Mouse (Mus musculus) midbrain, embryonic 14.5 days (tissue): ENCODE results near the gene Stub1. TPM values are rescaled to one million over a fixed set of nuclear protein-coding genes. Genes with fewer than 3 reads are reported as not detected.

Experiments used
- ATAC-seq: fragments of 200-750 bp; cut with Nextera tagmentation; 2 replicates; pipeline ENCODE4 v1.8.0; 2017; ENCODE audit warnings: moderate number of reproducible peaks, moderate library complexity; ENCODE audit not compliant: low FRiP score, low TSS enrichment
- DNase-seq: peaks from one replicate; pipeline ENCODE4 v3.0.0-alpha.2; 2015
- H3K27ac ChIP-seq: fragments of 300-500 bp; sonication (generic); replicated peaks from 2 replicates; pipeline ENCODE4 v1.5.1; 2014; ENCODE audit warnings: mild to moderate bottlenecking, low read depth, low read length, moderate library complexity
- H3K27me3 ChIP-seq: fragments of 300-500 bp; sonication (generic); 2 replicates; pipeline ENCODE4 v1.6.1; 2014; ENCODE audit warnings: low read length, control low read depth, mixed read lengths; ENCODE audit not compliant: control insufficient read depth, insufficient read depth
- H3K36me3 ChIP-seq: fragments of 300-500 bp; sonication (generic); 2 replicates; pipeline ENCODE4 v1.6.1; 2014; ENCODE audit warnings: low read length, control low read depth; ENCODE audit not compliant: control insufficient read depth, insufficient read depth
- H3K4me1 ChIP-seq: fragments of 300-500 bp; sonication (generic); 2 replicates; pipeline ENCODE4 v1.6.1; 2014; ENCODE audit warnings: mild to moderate bottlenecking, antibody characterized with exemption, low read length, control low read depth; ENCODE audit not compliant: control insufficient read depth, insufficient read depth
- H3K4me2 ChIP-seq: fragments of 300-500 bp; sonication (generic); 2 replicates; pipeline ENCODE4 v1.6.1; 2014; ENCODE audit warnings: mild to moderate bottlenecking, low read length, moderate library complexity
- H3K4me3 ChIP-seq: fragments of 300-500 bp; sonication (generic); replicated peaks from 2 replicates; pipeline ENCODE4 v1.5.1; 2014; ENCODE audit warnings: low read depth, low read length
- H3K9ac ChIP-seq: fragments of 300-500 bp; sonication (generic); replicated peaks from 2 replicates; pipeline ENCODE4 v1.6.1; 2014; ENCODE audit warnings: mild to moderate bottlenecking, low read length, moderate library complexity
- H3K9me3 ChIP-seq: fragments of 300-500 bp; sonication (generic); 2 replicates; pipeline ENCODE4 v1.6.1; 2016; ENCODE audit warnings: low read length, control low read depth, mixed read lengths; ENCODE audit not compliant: control insufficient read depth
- WGBS: fragments of 180-500 bp; shearing (Covaris S2); extraction: QIAGEN DNeasy Blood & Tissue Kit; methylation state at CpG from one replicate; pipeline ENCODE4 v1.1.7; 2014; 5-methylcytosine and 5-hydroxymethylcytosine counted together
- polyA plus RNA-seq: library from polyadenylated mRNA; unstranded; fragments of >200 nt; fragmentation: Nextera tagmentation; extraction: Ambion mirVana; gene quantifications from 2 replicates; pipeline ENCODE4 v1.2.1, GENCODE M21; 2014

Gene Stub1
- polyA plus RNA-seq, 1 experiment from 2014 or later, result 310 TPM

- peaks cover 41% of the 10 kb centered on the region for H3K4me1 ChIP-seq
- WGBS, result 89% methylated on average over 4 of the region's 4 CpGs
- H3K4me2 ChIP-seq, result peak overlapping the region; percentile 95
- H3K9ac ChIP-seq, result no peak overlapping the region; the same call in 1 of the 2 replicates
- H3K4me3 ChIP-seq, result peak overlapping the region; percentile 70; the same call in 1 of the 2 replicates
- peaks cover 48% of the 10 kb centered on the region for H3K36me3 ChIP-seq
- ATAC-seq (no peak), DNase-seq (no peak)
- no peak overlapping the region for H3K27ac ChIP-seq
- H3K9me3 ChIP-seq, result no peaks in the 10 kb centered on the region
- H3K27me3 ChIP-seq, result no peaks in the 10 kb centered on the region
Observed at GRCm38 (mm10) chr17:25830200-25830753, 2.9 kb downstream of the Stub1 start.

- peaks cover 47% of the 10 kb centered on the region for H3K36me3 ChIP-seq
- peak overlapping the region; percentile 91 for H3K27ac ChIP-seq
- peaks cover 39% of the 10 kb centered on the region for H3K4me1 ChIP-seq
- ATAC-seq, result no peak
- H3K4me3 ChIP-seq, result peak overlapping the region; percentile 70
- H3K4me2 ChIP-seq, result peak overlapping the region; percentile 95
- WGBS, result 38% methylated on average over 8 of the region's 8 CpGs
- no peaks in the 10 kb centered on the region for H3K9me3 ChIP-seq
- DNase-seq, result no peak
- H3K27me3 ChIP-seq, result no peaks in the 10 kb centered on the region
- peak overlapping the region; percentile 78 for H3K9ac ChIP-seq
Observed at GRCm38 (mm10) chr17:25829558-25830017, 3.6 kb downstream of the Stub1 start.

GRCm38 (mm10) chr17:25828712-25829557, 4.3 kb downstream of the Stub1 start, which contains the start of gene Jmjd8:
Gene Jmjd8 (plus strand): TSS chr17:25828867.
- H3K4me2 ChIP-seq, result peak within 1 kb of the TSS; percentile 95
- H3K4me1 ChIP-seq, result peaks cover 39% of the 10 kb centered on the region
- 1% methylated on average over 32 of the region's 32 CpGs for WGBS
- peak; percentile 59 for ATAC-seq
- H3K9ac ChIP-seq, result peak within 1 kb of the TSS; percentile 78
- H3K27me3 ChIP-seq, result no peaks in the 10 kb centered on the region
- peak within 1 kb of the TSS; percentile 70 for H3K4me3 ChIP-seq
- DNase-seq, result peak; percentile 92
- peaks cover 45% of the 10 kb centered on the region for H3K36me3 ChIP-seq
- H3K9me3 ChIP-seq, result no peaks in the 10 kb centered on the region
- peak within 1 kb of the TSS; percentile 91 for H3K27ac ChIP-seq

GRCm38 (mm10) chr17:25828223-25828594, 5.0 kb downstream of the Stub1 start:
- peaks cover 45% of the 10 kb centered on the region for H3K36me3 ChIP-seq
- DNase-seq (no peak), ATAC-seq (no peak)
- peak overlapping the region; percentile 70 for H3K4me3 ChIP-seq
- H3K4me2 ChIP-seq, result peak overlapping the region; percentile 95
- 0 out of 2 replicates have a peak overlapping the region, but pooled peaks have one; percentile 78 for H3K9ac ChIP-seq
- H3K27ac ChIP-seq, result peak overlapping the region; percentile 91; the same call in 1 of the 2 replicates
- H3K4me1 ChIP-seq, result peaks cover 39% of the 10 kb centered on the region
- no peaks in the 10 kb centered on the region for H3K9me3 ChIP-seq
- no peaks in the 10 kb centered on the region for H3K27me3 ChIP-seq
- WGBS, result 89% methylated on average over 8 of the region's 8 CpGs

- Histone ChIP-seq H3K27me3 (no peaks in the 10 kb centered on the region), H3K36me3 (peaks cover 45% of the 10 kb centered on the region), H3K9me3 (no peaks in the 10 kb centered on the region), H3K9ac (no peak overlapping the region), H3K4me3 (peak overlapping the region; percentile 70; the same call in 1 of the 2 replicates), H3K4me2 (peak overlapping the region; percentile 95), H3K4me1 (peaks cover 42% of the 10 kb centered on the region), H3K27ac (no peak overlapping the region)
- DNase-seq (no peak), ATAC-seq (no peak)
- WGBS, result 91% methylated on average over 22 of the region's 22 CpGs
Observed at GRCm38 (mm10) chr17:25827546-25828222, 5.5 kb downstream of the Stub1 start.

GRCm38 (mm10) chr17:25827011-25827410, 6.2 kb downstream of the Stub1 start:
- H3K9ac ChIP-seq, result no peak overlapping the region
- 96% methylated on average over 13 of the region's 13 CpGs for WGBS

GRCm38 (mm10) chr17:25825984-25826570, 7.1 kb downstream of the Stub1 start:
- no peaks in the 10 kb centered on the region for H3K9me3 ChIP-seq
- H3K27ac ChIP-seq, result no peak overlapping the region
- peaks cover 38% of the 10 kb centered on the region for H3K36me3 ChIP-seq
- DNase-seq, result no peak
- ATAC-seq, result no peak
- H3K9ac ChIP-seq, result no peak overlapping the region
- H3K4me3 ChIP-seq, result no peak overlapping the region
- 96% methylated on average over 27 of the region's 27 CpGs for WGBS
- H3K4me2 ChIP-seq, result no peak overlapping the region
- peaks cover 29% of the 10 kb centered on the region for H3K4me1 ChIP-seq
- no peaks in the 10 kb centered on the region for H3K27me3 ChIP-seq

More at GRCm38 (mm10) chr17:25827011-25827410, 6.2 kb downstream of the Stub1 start:
- DNase-seq, result no peak
- Histone ChIP-seq H3K4me2 (no peak overlapping the region), H3K36me3 (peaks cover 45% of the 10 kb centered on the region), H3K9me3 (no peaks in the 10 kb centered on the region), H3K27ac (no peak overlapping the region), H3K4me3 (no peak overlapping the region), H3K27me3 (no peaks in the 10 kb centered on the region), H3K4me1 (peaks cover 39% of the 10 kb centered on the region)
- ATAC-seq, result no peak

GRCm38 (mm10) chr17:25825311-25825710, 7.9 kb downstream of the Stub1 start:
- 86% methylated on average over 6 of the region's 6 CpGs for WGBS
- peak overlapping the region; percentile 97 for H3K4me2 ChIP-seq
- ATAC-seq, result no peak

More at GRCm38 (mm10) chr17:25825311-25825710, 7.9 kb downstream of the Stub1 start:
- H3K9ac ChIP-seq, result no peak overlapping the region
- no peak for DNase-seq
- no peak overlapping the region for H3K27ac ChIP-seq
- peaks cover 32% of the 10 kb centered on the region for H3K36me3 ChIP-seq
- H3K27me3 ChIP-seq, result no peaks in the 10 kb centered on the region
- no peak overlapping the region for H3K4me3 ChIP-seq
- peaks cover 29% of the 10 kb centered on the region for H3K4me1 ChIP-seq
- H3K9me3 ChIP-seq, result no peaks in the 10 kb centered on the region
